Mouse (Mus musculus): ENCODE results near the gene Ddx50.

DNA sequence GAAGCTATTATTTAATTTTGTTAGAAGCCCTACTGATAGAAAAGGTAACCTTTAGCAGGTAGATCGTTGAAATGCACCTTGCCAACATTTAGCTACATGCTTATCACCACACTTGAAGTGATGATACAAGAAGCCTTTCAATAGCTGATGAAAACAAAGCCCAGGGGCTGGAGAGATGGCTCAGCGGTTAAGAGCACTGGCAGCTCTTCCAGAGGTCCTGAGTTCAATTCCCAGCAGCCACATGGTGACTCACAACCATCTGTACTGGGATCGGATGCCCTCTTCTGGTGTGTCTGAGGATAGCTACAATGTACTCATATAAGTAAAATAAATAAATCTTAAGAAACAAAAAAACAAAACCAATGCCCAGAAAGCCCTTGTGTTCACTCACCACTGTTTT, 46.9 kb downstream of the Ddx50 start:
- TF ChIP-seq CTCF (IDR thresholded peaks at IDR 0.05; ENCODE audit: low read depth, low read length): no peak
- no peak for TF ChIP-seq GATA1 (IDR thresholded peaks at IDR 0.05; ENCODE audit: borderline replicate concordance, low read length)
- TF ChIP-seq GATA2 (IDR thresholded peaks at IDR 0.05; ENCODE audit: borderline replicate concordance, low read depth, low read length): no peak
